Mouse (Mus musculus) megakaryocyte, embryonic 14.5 days (primary cell): Measurements from ENCODE around the gene Arhgef33.

ENCODE experiments used
- FLI1 ChIP-seq: IDR thresholded peaks from 2 replicates; pipeline ENCODE4 v1.6.1; 2012; ENCODE audit warnings: low read length, inconsistent platforms, mixed read lengths
- GATA1 ChIP-seq: IDR thresholded peaks from 3 replicates; pipeline ENCODE4 v1.6.1; 2012; ENCODE audit warnings: mixed read lengths, low read length, inconsistent platforms, borderline replicate concordance

- TF ChIP-seq FLI1 (no peak), GATA1 (no peak)
Measured at GRCm38 (mm10) chr17:80324521-80324920, 17.3 kb downstream of the Arhgef33 start.
